21 mouse cellular contexts compared by ENCODE assay signal in the genomic region with DNA sequence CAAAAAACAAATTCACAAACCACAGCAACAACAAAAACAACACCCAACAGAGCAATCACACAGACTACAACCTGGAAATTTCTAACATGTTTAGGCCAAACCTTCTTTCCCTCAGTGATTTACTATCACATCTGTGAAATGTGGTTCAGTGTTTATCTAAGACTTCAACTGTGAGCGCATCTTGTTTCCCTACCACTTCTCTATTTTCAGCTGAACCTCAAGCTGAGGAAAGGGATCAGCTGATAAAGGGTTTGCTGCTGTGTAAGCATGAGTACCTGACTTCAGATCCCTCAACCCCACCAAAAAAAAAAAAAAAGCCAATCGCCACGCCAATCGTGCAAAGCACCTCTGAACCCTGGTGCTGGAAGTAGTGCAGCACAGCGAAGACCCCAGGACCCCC.
"Had no signal": no experiment of that assay in that cellular context is flagged by ENCODE, and none has a peak within 500 bp of the region (broad histone marks: within the 10 kb centered on the region; RNA-seq: fewer than 3 reads in every experiment).

No protein-coding gene starts in this region.

- DNase-seq: kidney, adult 11 months; kidney, postnatal 36 days; layer of hippocampus, postnatal 36 days; left cerebral cortex, postnatal 4 days; liver, postnatal 0 days; lung, embryonic 14.5 days; midbrain, embryonic 14.5 days; right cerebral cortex, adult 18-20 months; right cerebral cortex, postnatal 14 days; right cerebral cortex, postnatal 4 days; thymus, adult 18-20 months; thymus, postnatal 36 days had no signal

- H3K27ac ChIP-seq: left cerebral cortex, adult 2 months; limb, embryonic 12.5 days; limb, embryonic 15.5 days; liver, embryonic 14.5 days; macrophage; stomach, embryonic 15.5 days had no signal

- H3K4me2 ChIP-seq: limb, embryonic 12.5 days; limb, embryonic 15.5 days; liver, embryonic 11.5 days; lung, embryonic 14.5 days; midbrain, embryonic 11.5 days; stomach, embryonic 15.5 days had no signal

- ATAC-seq: liver, postnatal 0 days; lung, postnatal 0 days had no signal

- H3K4me1 ChIP-seq: limb, embryonic 12.5 days; limb, embryonic 15.5 days; stomach, embryonic 15.5 days had no signal

- H3K36me3 ChIP-seq: limb, embryonic 12.5 days; limb, embryonic 15.5 days; stomach, embryonic 15.5 days had no signal

- H3K9me3 ChIP-seq: limb, embryonic 12.5 days; limb, embryonic 15.5 days; stomach, embryonic 15.5 days had no signal

- H3K27me3 ChIP-seq: limb, embryonic 12.5 days; limb, embryonic 15.5 days; stomach, embryonic 15.5 days had no signal

- H3K4me3 ChIP-seq: left cerebral cortex, adult 2 months; limb, embryonic 12.5 days; limb, embryonic 15.5 days; stomach, embryonic 15.5 days had no signal

- H3K9ac ChIP-seq: limb, embryonic 12.5 days; limb, embryonic 15.5 days; liver, embryonic 14.5 days; liver, postnatal 0 days; lung, embryonic 14.5 days; stomach, embryonic 15.5 days had no signal
